Mouse (Mus musculus): Measurements from ENCODE around the gene Stat5b.

Stat5b gene

GRCm38 (mm10) chr11:100758707-100759610 lies 91.6 kb downstream of the Stat5b start:
- DNase-seq = peak; percentile 59

GRCm38 (mm10) chr11:100757566-100757965 lies 93.0 kb downstream of the Stat5b start:
- no peak for DNase-seq

- DNase-seq = no peak
These were observed 94.0 kb downstream of the Stat5b start for GRCm38 (mm10) chr11:100756476-100756875.

DNA sequence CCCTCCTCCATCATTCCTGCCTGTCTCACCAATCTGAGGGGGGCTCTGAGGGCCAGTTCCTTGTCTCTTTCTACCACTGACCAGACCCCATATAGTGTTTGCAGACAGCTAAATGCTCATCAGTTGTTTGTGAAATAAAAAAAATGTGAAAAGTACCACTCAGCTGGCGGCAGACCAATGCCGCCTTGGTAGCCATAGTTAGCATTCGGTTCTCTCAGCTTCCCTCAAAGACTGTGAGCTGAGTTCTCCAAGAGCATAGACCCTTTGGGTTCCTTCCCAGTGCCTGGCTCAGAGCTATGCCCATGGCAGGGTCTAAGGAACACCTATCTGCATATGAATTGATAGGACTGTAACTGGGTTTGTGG lies 95.8 kb downstream of the Stat5b start:
- no peak for DNase-seq

- DNase-seq = no peak
These were observed 96.4 kb downstream of the Stat5b start for GRCm38 (mm10) chr11:100754021-100754692.

DNA sequence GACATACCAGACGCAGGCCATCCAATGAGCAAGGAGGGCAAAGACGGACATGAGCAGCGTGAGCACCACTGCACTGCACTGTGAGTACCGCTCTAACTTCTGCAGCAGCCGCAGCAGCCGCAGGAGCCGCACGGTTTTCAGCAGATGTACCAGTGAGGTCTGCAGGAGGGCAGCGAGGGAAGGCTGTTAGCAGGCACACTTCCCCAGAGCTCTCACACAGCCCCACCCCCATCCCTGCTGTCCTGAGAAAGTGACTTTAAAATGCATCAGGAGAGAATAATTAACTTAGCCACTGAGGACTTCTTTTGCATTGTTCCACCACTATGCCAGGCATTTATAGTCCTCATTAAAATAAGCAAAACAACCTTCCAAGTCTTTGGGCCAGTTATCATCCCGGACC lies 98.2 kb downstream of the Stat5b start:
- DNase-seq = no peak

GRCm38 (mm10) chr11:100750127-100750526 lies 100.4 kb downstream of the Stat5b start:
- no peak for DNase-seq

- DNase-seq = no peak
These were observed 101.1 kb downstream of the Stat5b start for GRCm38 (mm10) chr11:100749469-100749868.

DNA sequence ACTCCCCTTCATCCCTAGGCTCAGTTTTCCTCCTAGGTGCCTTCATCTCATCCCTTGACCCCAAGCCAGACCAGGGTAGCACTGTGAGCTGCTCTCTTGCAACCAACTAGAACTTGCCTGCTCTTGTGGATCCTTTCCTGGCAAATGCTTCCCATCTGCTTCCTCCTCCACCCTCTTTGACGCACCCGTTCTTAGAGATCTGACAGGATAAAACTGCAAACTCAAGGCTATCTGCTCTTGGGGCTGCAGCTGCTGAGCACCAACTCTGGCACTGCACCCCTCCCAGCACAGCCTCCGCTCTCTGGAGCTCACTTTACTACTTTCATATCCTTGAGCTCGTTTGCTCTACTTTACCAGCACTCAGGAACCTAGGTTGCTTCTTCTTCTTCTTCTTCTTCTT lies 101.9 kb downstream of the Stat5b start:
- DNase-seq = no peak

DNA sequence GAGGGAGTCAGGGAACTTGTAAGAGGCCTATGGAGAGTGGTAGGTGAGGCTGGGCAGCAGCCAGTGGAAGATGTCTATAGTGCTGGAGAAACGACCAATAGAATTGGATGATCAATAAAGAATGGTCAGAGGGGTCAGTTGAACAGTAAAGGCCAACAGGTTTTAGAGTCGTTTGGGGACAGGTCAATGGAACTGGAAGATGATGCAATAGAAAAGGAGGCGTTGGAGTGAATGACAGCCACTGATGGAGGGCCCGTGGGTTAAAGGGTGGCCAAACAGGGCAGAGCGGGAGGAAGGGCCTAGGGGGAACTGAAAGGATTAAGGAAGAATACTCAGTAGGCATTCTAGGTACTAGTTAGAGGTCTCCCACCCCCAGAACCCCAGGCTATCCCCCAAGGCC lies 103.4 kb downstream of the Stat5b start:
- DNase-seq = no peak

DNA sequence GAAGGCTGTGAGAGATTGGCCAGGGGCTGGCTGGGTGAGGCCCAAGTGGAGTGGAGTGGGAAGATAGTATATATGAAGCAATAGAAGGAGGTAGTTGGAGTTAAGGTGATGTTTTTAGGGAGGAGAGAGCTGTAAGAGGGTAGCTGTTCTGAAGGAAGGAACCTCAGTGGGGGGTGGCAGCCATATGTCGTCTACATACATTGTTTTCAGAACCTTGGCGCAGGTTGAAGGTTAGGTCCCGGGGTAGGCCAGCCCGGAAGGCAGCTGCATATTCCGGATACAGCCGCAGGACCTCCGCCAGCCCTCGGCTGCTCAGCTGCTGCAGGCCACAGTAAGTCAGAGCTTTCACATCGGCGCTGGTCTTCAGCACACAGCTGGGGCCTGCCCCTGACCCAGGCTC lies 104.0 kb downstream of the Stat5b start:
- no peak for DNase-seq

DNA sequence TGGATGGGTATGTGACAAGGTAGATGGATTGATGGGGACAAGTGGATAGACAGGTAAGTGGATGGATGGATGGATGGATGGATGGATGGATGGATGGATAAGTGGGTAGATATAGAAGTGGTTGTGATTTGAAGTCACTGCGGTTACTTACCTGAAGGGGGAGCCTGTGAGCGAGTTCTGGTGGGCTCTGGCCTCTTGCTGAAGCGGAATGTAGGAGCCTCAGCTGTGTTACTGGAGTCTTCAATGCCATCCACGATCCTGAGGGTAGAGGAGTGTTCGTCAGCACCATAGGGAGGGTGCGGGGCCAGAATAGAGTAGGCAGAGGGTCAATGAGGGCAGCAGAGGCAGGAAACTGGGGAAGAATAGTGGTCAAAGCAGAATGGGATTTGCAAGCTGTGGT lies 105.4 kb downstream of the Stat5b start:
- DNase-seq = peak; percentile 52

DNA sequence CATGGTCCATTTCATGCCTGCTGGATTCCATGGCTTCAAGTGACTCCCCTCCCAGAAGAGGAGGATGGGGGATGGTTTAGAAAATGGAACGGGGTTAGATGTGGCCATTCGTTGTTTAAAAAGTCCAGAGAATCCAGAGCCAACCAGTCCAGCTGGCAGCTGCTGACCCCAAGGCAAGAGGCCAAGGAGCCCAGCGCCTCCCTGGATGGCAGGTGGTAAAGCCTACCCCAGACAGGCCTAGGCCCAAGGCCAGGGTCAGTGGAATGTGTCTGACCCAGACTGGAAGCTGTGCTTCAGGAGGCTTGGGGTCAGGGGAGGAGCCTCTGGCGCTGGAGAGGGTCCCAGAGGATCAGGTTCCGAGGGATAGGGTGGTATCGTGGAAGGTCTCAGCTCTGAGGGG lies 109.2 kb downstream of the Stat5b start:
- DNase-seq = peak; percentile 73

DNA sequence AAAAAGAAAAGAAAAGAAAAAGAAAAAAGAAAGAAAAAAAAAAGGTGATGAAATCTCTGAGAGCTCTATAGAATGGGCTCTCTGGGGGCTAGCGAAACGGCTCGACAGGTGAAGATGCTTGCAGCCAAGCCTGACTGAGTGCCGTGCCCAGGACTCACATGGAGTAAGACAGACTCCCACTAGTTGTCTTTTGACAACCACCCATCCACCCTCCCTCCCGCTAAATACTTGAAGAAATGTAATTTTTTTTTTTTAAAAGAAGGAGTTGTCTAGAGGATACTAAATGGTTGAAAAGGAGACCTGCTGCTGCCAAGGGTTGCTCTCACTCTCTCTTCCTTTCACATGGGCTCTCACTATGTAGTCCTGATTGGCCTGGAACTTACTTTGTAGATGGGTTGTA lies 111.8 kb downstream of the Stat5b start:
- no peak for DNase-seq

GRCm38 (mm10) chr11:100738066-100738604 lies 112.4 kb downstream of the Stat5b start, which contains the start of gene Rab5c:
Gene Rab5c, minus strand, starts transcription at chr11:100738215.
- peak; percentile 98 for DNase-seq

- no peak for DNase-seq
These were observed 113.3 kb downstream of the Stat5b start for GRCm38 (mm10) chr11:100737105-100737733.

GRCm38 (mm10) chr11:100736746-100737080 lies 113.8 kb downstream of the Stat5b start:
- DNase-seq = no peak

DNA sequence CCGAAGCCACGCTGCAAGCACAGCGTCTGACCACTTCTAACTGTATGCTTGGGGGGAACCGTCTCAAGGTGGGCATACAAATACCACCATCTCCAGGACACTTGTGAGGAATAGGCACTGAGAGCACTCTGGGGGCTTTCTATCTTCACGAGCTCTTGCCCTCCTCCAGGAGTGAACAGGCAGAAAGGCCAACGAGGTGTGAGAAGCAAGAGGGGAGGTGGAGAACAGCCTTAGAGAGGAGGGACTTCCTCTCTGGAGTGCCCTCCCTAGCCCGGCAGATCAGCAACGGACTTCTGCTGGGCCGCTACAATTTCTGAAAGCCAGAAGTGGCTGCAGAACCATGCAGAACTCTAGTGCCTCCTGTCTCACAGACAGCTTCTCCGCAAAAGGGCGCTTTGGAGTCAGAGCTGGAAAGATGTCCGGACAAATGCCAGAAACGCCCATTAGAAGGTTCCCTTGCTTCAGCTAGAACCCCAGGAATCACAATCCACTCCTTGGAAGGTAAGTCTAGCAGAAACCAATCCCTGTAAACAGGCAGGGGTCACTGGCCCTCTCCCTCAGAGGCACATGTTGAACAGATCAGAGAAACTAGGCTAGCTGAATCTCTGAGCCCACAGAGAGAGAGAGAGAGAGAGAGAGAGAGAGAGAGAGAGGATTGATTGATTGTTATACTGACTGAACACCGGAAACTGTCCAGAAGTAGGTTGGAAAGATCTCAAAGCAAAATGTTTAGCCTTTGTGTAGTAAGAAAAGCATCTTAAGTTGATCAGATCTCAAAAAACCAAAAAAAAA lies 114.4 kb downstream of the Stat5b start:
- no peak for DNase-seq

DNA sequence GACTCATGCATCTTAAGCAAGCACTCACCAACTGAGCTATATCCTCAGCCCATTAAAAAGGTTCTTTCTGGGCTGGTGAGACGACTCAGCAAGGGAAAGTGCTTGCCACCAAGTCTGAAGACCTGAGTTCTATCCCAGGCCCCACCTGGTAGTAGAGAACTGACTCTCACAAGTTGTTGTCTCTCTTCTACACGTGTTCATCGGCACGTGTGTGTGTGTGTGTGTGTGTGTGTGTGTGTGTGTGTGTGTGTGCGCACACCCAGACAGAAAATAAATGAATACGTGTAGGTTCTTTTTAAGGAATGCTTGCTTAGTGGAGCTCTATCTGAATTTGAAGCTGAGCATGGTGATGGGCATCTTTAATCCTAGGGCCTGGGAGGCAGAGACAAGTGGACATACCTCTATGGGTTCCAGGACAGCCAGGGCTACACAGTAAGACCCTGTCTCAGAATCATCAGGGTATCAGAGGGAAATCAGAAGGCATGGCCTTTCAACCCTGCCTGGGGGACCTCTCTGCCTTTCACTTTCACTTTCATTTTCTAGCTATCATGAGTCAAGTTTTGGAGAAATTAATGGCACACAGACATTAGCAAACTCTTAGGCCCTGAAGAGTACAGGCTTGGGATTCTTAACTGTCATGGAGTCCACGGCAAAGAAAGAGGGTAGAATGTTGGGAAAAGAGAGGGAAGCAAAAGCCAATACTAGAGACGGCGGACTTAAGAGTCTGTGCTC lies 115.2 kb downstream of the Stat5b start:
- DNase-seq = no peak
